Mouse (Mus musculus): ENCODE results near the gene Wfdc18. TPM values are rescaled to one million over a fixed set of nuclear protein-coding genes. Genes with fewer than 3 reads are reported as not detected.

Gene Wfdc18
- polyA plus RNA-seq, 1 experiment from 2014 or later = 0.57 TPM

DNA sequence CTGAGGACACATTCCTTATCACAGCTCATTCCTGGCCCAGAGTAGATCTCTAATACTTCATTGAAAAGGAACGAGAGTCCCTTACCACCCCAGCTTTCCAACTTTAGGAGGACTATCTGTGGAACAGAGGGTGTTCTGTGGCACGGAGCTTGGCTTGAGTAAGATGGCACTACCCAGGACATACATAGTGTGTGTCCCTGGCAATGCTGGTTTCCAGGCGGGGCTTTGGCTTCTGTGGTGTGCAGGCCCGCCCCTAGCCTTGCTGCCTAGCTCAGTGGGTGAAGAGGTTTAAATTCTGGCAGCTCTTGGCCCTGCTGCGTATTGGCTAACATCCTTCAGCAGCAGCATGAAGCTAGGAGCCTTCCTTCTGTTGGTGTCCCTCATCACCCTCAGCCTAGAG is 37.9 kb downstream of the Wfdc18 start, which contains the start of gene Wfdc21:
Gene Wfdc21 (plus strand): TSS at position 260 of the 400 bp plus-strand sequence.
- Histone ChIP-seq H3K27me3 (replicated peaks) (no peaks in the 10 kb centered on the region; the same call in 1 of the 2 replicates), H3K4me3 (replicated peaks) (no peak within 1 kb of the TSS), H3K9ac (no peak within 1 kb of the TSS), H3K4me2 (no peak within 1 kb of the TSS), H3K9me3 (no peaks in the 10 kb centered on the region), H3K4me1 (no peaks in the 10 kb centered on the region), H3K36me3 (no peaks in the 10 kb centered on the region), H3K27ac (no peak within 1 kb of the TSS)
- ATAC-seq (ENCODE audit: insufficient read depth, low FRiP score, low read depth) = no peak
- WGBS = 73% methylated on average over 5 of the region's 5 CpGs

DNA sequence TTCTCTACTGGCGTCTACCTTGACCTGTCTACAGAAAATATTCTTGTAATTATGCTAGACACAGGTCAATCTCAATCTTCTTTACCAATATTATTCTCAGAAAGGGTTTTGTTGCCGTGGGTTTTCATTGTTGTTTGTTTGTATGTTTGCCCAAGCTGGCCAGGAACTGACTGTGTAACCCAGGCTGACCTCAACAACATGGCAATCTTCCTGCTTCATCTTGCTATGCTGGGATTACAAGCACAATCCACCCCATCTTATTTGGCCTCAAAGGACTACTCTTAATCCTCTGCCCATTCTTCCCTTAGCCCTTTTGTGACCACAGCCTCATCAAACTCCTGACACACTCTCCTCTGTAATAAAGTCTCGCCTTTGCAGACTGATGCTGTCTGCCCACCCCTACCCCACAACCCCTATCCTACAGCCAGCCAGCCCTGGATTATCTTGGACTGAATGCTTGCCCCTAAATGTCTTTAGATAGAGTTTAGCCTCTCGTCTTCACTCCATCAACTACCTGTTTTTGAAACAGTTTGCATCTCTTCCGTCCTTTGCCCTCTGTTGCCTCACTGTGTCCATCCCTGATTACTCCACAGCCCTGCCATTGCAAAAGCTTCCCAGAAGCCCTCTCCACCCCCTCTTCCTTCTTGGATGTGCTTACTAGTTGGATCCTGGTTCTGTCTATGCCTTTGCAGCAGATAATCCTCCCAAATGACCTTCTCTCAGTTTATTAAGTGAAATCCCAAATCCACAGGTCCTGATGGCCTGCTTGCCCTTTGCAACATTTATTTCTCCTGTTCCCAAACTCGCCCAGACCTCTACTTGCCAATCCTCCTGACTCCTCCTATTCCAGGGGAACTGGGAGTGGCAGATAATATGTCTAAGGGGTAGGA is 38.8 kb downstream of the Wfdc18 start:
- Histone ChIP-seq H3K36me3 (no peaks in the 10 kb centered on the region), H3K27ac (no peak overlapping the region), H3K9me3 (no peaks in the 10 kb centered on the region), H3K9ac (no peak overlapping the region), H3K27me3 (replicated peaks) (no peaks in the 10 kb centered on the region; the same call in 1 of the 2 replicates), H3K4me3 (replicated peaks) (no peak overlapping the region), H3K4me2 (no peak overlapping the region), H3K4me1 (no peaks in the 10 kb centered on the region)
- 59% methylated on average over 6 of the region's 6 CpGs for WGBS
- ATAC-seq (ENCODE audit: insufficient read depth, low FRiP score, low read depth) = no peak

DNA sequence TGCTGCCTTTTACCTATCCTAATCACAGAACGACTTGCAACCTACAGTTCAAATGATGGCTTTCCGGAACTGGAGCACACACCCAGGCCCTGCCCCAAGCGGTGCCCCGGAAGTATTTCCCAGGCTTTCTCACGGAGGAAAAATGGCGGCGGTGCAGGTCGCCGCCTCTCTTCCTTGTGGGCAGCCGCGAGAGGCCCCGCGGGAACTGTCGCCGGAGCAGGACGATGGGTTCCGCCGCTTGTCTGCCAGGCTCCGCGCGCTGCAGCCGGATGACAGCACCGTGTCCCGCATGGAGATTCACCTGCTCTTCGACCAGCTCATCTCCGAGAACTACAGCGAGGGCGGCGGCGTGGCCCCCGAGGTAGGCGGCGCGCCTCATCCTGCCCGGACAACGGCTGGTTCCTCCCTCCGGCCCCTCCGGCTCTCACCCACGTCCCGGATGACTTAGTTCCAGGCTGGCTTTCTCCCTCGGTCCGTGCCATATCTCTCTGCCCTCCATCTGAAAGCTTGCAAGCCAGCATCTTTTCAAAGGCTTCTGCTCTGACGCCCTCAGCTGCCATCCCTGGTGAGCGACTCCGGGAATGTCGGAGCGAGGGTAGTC is 44.9 kb downstream of the Wfdc18 start, which contains the start of gene Heatr6:
Gene Heatr6 (plus strand): TSS at position 116 of the 601 bp plus-strand sequence.
- ATAC-seq (ENCODE audit: insufficient read depth, low FRiP score, low read depth) = peak; percentile 94
- peak within 1 kb of the TSS; percentile 59 for H3K4me2 ChIP-seq
- peaks cover 14% of the 10 kb centered on the region for H3K36me3 ChIP-seq
- H3K27ac ChIP-seq = peak within 1 kb of the TSS; percentile 71
- H3K9me3 ChIP-seq = no peaks in the 10 kb centered on the region
- peak within 1 kb of the TSS; percentile 33 for H3K9ac ChIP-seq
- H3K4me3 ChIP-seq (replicated peaks) = peak within 1 kb of the TSS; percentile 81
- no peaks in the 10 kb centered on the region; the same call in 1 of the 2 replicates for H3K27me3 ChIP-seq (replicated peaks)
- peaks cover 5% of the 10 kb centered on the region for H3K4me1 ChIP-seq
- 0% methylated on average over 47 of the region's 47 CpGs for WGBS

DNA sequence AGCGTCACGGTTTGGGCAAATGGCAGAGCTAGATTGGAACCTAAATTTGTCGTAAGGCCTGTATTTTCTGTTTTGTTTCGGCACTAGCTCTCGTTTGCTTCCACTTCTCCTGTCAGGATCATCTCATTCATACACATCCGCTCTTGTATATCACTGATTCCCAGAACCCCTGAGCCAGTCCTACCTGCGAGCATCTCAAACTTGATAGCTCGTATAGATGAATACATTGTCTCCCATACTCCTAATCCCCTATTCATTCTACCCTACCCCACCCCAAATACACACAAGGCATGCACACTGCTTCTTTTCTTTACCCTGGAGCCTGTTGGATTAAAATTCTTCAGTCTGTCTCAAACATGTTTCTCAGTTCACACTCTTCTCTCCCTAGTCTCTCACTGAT is 45.4 kb downstream of the Wfdc18 start:
- H3K4me2 ChIP-seq = peak overlapping the region; percentile 59
- H3K9me3 ChIP-seq = no peaks in the 10 kb centered on the region
- peak overlapping the region; percentile 33 for H3K9ac ChIP-seq
- H3K4me3 ChIP-seq (replicated peaks) = peak overlapping the region; percentile 81
- H3K36me3 ChIP-seq = peaks cover 14% of the 10 kb centered on the region
- no peaks in the 10 kb centered on the region; the same call in 1 of the 2 replicates for H3K27me3 ChIP-seq (replicated peaks)
- 8% methylated on average over 8 of the region's 8 CpGs for WGBS
- peaks cover 5% of the 10 kb centered on the region for H3K4me1 ChIP-seq
- H3K27ac ChIP-seq = 0 out of 2 replicates have a peak overlapping the region, but pooled peaks have one; percentile 71
- ATAC-seq (ENCODE audit: insufficient read depth, low FRiP score, low read depth) = no peak

Other genes starting within 250 kb of the Wfdc18 start
- 2.4 and 3.1 TPM in 2 replicates for gene Mmp28, start 245.9 kb upstream of the Wfdc18 start, polyA plus RNA-seq (2015; fragmentation: Nextera tagmentation; extraction: Ambion mirVana)
- 13.4 and 14.9 TPM in 2 replicates for gene Taf15, start 235.9 kb upstream of the Wfdc18 start, polyA plus RNA-seq (2015; fragmentation: Nextera tagmentation; extraction: Ambion mirVana)
- not detected in 2 replicates for gene Heatr9, start 186.8 kb upstream of the Wfdc18 start, polyA plus RNA-seq (2015; fragmentation: Nextera tagmentation; extraction: Ambion mirVana)
- gene Ccl5, start 178.5 kb upstream of the Wfdc18 start, polyA plus RNA-seq (2015; fragmentation: Nextera tagmentation; extraction: Ambion mirVana) = 1.6 and 1.7 TPM in 2 replicates
- 12.9 and 14.2 TPM in 2 replicates for gene Ccl9, start 130.4 kb upstream of the Wfdc18 start, polyA plus RNA-seq (2015; fragmentation: Nextera tagmentation; extraction: Ambion mirVana)
- 12.5 and 16.1 TPM in 2 replicates for gene Ccl6, start 115.9 kb upstream of the Wfdc18 start, polyA plus RNA-seq (2015; fragmentation: Nextera tagmentation; extraction: Ambion mirVana)
- not detected in 2 replicates for gene Rpl9-ps1, start 63.4 kb upstream of the Wfdc18 start, polyA plus RNA-seq (2015; fragmentation: Nextera tagmentation; extraction: Ambion mirVana)
- 0.66 and 1.0 TPM in 2 replicates for gene Ccl3, start 59.7 kb upstream of the Wfdc18 start, polyA plus RNA-seq (2015; fragmentation: Nextera tagmentation; extraction: Ambion mirVana)
- gene Ccl4, start 46.4 kb upstream of the Wfdc18 start, polyA plus RNA-seq (2015; fragmentation: Nextera tagmentation; extraction: Ambion mirVana) = 0.21 and 0.71 TPM in 2 replicates
- 4.7 and 6.0 TPM in 2 replicates for gene Wfdc17, start 5.0 kb upstream of the Wfdc18 start, polyA plus RNA-seq (2015; fragmentation: Nextera tagmentation; extraction: Ambion mirVana)
- gene Wfdc21, start 37.9 kb downstream of the Wfdc18 start, polyA plus RNA-seq (2015; fragmentation: Nextera tagmentation; extraction: Ambion mirVana) = 8.1 and 9.1 TPM in 2 replicates
- gene Heatr6, start 44.7 kb downstream of the Wfdc18 start, polyA plus RNA-seq (2015; fragmentation: Nextera tagmentation; extraction: Ambion mirVana) = 21.1 TPM in 2 replicates
- 6.0 and 8.0 TPM in 2 replicates for gene Hnf1b, start 141.0 kb downstream of the Wfdc18 start, polyA plus RNA-seq (2015; fragmentation: Nextera tagmentation; extraction: Ambion mirVana)
- 30.4 and 31.0 TPM in 2 replicates for gene Ddx52, start 233.0 kb downstream of the Wfdc18 start, polyA plus RNA-seq (2015; fragmentation: Nextera tagmentation; extraction: Ambion mirVana)